Mouse (Mus musculus) neural tube, embryonic 11.5 days (tissue): ENCODE data around the gene Lrrc15. TPM values are rescaled to one million over a fixed set of nuclear protein-coding genes. Genes with fewer than 3 reads are reported as not detected.

Experiments used
- ATAC-seq: fragments of 200-750 bp; cut with Nextera tagmentation; 2 replicates; pipeline ENCODE4 v1.8.0; 2017; ENCODE audit warnings: moderate number of reproducible peaks, mild to moderate bottlenecking, moderate TSS enrichment, moderate library complexity; ENCODE audit not compliant: insufficient read depth, low FRiP score, low TSS enrichment
- DNase-seq: peaks from one replicate; pipeline ENCODE4 v3.0.0-alpha.2; 2015; ENCODE audit warnings: low spot score
- H3K27ac ChIP-seq: fragments of 300-500 bp; sonication (generic); 2 replicates; pipeline ENCODE4 v1.5.1; 2014; ENCODE audit warnings: low read depth, mild to moderate bottlenecking, low read length
- H3K27me3 ChIP-seq: fragments of 300-500 bp; sonication (generic); 2 replicates; pipeline ENCODE4 v1.6.1; 2014; ENCODE audit warnings: mild to moderate bottlenecking, low read length, mixed read lengths; ENCODE audit not compliant: control insufficient read depth, insufficient read depth
- H3K36me3 ChIP-seq: fragments of 300-500 bp; sonication (generic); 2 replicates; pipeline ENCODE4 v1.6.1; 2014; ENCODE audit warnings: mild to moderate bottlenecking, low read length, moderate library complexity, mixed read lengths; ENCODE audit not compliant: control insufficient read depth, insufficient read depth
- H3K4me1 ChIP-seq: fragments of 300-500 bp; sonication (generic); 2 replicates; pipeline ENCODE4 v1.6.1; 2014; ENCODE audit warnings: low read length, mixed read lengths; ENCODE audit not compliant: control insufficient read depth, insufficient read depth
- H3K4me2 ChIP-seq: fragments of 300-500 bp; sonication (generic); 2 replicates; pipeline ENCODE4 v1.6.1; 2014; ENCODE audit warnings: low read depth, mild to moderate bottlenecking, moderate library complexity
- H3K4me3 ChIP-seq: fragments of 300-500 bp; sonication (generic); 2 replicates; pipeline ENCODE4 v1.5.1; 2014; ENCODE audit warnings: low read depth, low read length
- H3K9ac ChIP-seq: fragments of 300-500 bp; sonication (generic); 2 replicates; pipeline ENCODE4 v1.6.1; 2014; ENCODE audit warnings: mild to moderate bottlenecking, low read length
- H3K9me3 ChIP-seq: fragments of 300-500 bp; sonication (generic); 2 replicates; pipeline ENCODE4 v1.6.1; 2016; ENCODE audit warnings: low read length; ENCODE audit not compliant: control insufficient read depth
- WGBS: fragments of 180-500 bp; shearing (Covaris S2); extraction: QIAGEN DNeasy Blood & Tissue Kit; methylation state at CpG from one replicate; pipeline ENCODE4 v1.1.7; 2014; 5-methylcytosine and 5-hydroxymethylcytosine counted together
- polyA plus RNA-seq: library from polyadenylated mRNA; unstranded; fragments of >200 nt; fragmentation: Nextera tagmentation; extraction: Ambion mirVana; gene quantifications from 2 replicates; pipeline ENCODE4 v1.2.1, GENCODE M21; 2014

The Lrrc15 gene
- polyA plus RNA-seq, result 0.23 and 0.33 TPM in 2 replicates

DNA sequence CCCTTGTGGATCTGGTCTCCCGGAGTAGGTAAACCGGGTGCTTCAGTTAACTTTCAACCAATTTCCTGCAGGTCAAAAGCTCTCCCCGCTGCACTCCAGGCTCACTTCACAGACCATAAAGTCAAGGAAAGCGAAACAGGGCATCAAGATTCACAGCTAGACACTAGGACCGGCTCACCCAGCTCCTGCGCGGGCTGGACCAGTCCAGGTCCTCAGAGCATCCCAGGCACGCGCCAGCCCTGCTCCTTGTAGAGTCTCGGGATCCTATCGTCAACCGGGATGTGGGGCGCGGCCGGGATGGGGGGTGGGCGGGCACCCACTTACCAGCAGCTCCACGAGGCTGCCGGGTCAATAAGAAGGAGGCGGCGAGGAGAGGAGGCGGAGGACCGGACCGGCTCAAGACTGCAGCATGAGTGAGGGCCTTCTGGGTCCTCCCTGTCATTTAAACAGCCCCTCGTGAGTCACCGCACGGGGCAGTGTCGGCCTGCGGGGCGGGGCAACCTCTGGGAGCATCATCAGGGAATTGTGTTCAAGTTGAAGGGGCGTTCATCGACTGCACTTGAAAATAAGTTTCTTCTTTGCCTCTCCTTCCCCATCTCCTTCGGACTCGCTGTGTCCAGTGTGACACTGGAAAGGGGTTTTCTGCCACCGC lies at the start of gene Lrrc15:
Gene Lrrc15 (minus strand): TSS at position 413 of the 652 bp plus-strand sequence.
- DNase-seq (peak; percentile 59), ATAC-seq (peak; percentile 56; the same call in 1 of the 2 replicates)
- Histone ChIP-seq H3K4me3 (peak within 1 kb of the TSS; percentile 22), H3K27me3 (peaks cover 10% of the 10 kb centered on the region; the same call in 1 of the 2 replicates), H3K4me2 (peak within 1 kb of the TSS; percentile 46), H3K4me1 (peaks cover 11% of the 10 kb centered on the region), H3K9ac (0 out of 2 replicates have a peak within 1 kb of the TSS, but pooled peaks have one; percentile 5), H3K27ac (no peak within 1 kb of the TSS), H3K9me3 (no peaks in the 10 kb centered on the region), H3K36me3 (no peaks in the 10 kb centered on the region)
- 5% methylated on average over 34 of the region's 34 CpGs for WGBS

DNA sequence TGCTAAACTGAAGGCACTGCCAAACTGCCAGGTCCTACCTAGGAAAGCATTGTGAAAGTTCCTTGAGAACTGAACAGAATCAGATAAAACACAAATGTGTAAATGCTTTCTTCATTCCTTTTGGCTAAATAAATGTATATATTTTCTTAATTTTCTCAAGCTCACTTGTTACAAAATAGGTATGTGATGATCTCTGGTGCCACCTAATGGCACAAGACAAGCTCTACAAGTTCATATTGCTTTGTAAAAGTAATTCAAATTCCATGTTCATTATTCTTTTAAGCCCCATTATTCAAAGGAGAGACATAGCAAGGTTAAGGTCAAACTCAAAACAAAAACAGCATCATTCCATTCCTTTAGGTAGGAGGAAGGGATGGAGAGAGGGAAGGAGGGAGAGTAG lies 31.2 kb upstream of the Lrrc15 start:
- Histone ChIP-seq H3K36me3 (no peaks in the 10 kb centered on the region), H3K4me3 (no peak overlapping the region), H3K4me2 (no peak overlapping the region), H3K27ac (no peak overlapping the region), H3K9me3 (no peaks in the 10 kb centered on the region), H3K27me3 (peaks cover 22% of the 10 kb centered on the region), H3K9ac (no peak overlapping the region), H3K4me1 (peaks cover 5% of the 10 kb centered on the region)
- DNase-seq (no peak), ATAC-seq (no peak)

DNA sequence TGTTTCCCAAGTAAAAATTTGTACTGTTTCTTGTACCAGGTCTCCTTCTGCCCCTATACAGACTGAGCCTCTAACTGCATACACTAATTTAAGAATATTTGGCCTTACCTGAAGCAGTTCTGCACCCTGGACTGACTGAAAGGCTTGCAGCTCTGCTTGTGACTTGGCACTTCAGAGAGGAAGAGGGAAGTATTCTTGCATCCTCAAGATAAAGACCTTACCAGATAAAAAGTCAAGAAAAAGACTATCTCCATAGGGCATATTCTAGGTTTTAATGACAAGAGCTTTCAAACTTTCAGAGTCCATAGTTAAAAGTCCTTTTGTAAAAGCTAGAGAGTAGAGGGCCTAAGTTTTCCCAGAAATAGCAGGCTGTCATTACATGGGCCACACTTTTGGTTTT lies 27.6 kb upstream of the Lrrc15 start, which contains the start of gene Gp5:
Gene Gp5 (minus strand): TSS at position 133 of the 400 bp plus-strand sequence.
- no peaks in the 10 kb centered on the region for H3K36me3 ChIP-seq
- H3K9me3 ChIP-seq, result no peaks in the 10 kb centered on the region
- peaks cover 16% of the 10 kb centered on the region for H3K4me1 ChIP-seq
- peak within 1 kb of the TSS; percentile 10 for H3K4me3 ChIP-seq
- H3K4me2 ChIP-seq, result peak within 1 kb of the TSS; percentile 97
- ATAC-seq (no peak), DNase-seq (no peak)
- peaks cover 51% of the 10 kb centered on the region for H3K27me3 ChIP-seq
- no peak within 1 kb of the TSS for H3K9ac ChIP-seq
- no peak within 1 kb of the TSS for H3K27ac ChIP-seq

DNA sequence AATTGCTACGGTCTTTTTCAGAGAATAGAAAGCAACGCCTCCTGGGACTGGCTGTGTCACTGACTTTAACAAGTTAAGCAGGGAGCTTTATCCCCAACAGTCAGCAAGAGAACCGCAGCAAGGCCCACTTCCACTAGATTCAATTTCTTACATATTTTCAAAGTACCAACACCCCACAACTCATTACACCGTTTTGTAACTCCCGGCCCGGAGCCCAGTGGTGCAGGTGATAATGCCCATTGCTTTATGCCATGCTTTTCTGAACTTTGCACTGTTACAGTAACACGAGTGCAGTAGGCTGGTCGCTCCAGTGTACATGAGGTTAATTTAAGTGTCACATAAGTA lies 27.1 kb upstream of the Lrrc15 start:
- no peak for DNase-seq

DNA sequence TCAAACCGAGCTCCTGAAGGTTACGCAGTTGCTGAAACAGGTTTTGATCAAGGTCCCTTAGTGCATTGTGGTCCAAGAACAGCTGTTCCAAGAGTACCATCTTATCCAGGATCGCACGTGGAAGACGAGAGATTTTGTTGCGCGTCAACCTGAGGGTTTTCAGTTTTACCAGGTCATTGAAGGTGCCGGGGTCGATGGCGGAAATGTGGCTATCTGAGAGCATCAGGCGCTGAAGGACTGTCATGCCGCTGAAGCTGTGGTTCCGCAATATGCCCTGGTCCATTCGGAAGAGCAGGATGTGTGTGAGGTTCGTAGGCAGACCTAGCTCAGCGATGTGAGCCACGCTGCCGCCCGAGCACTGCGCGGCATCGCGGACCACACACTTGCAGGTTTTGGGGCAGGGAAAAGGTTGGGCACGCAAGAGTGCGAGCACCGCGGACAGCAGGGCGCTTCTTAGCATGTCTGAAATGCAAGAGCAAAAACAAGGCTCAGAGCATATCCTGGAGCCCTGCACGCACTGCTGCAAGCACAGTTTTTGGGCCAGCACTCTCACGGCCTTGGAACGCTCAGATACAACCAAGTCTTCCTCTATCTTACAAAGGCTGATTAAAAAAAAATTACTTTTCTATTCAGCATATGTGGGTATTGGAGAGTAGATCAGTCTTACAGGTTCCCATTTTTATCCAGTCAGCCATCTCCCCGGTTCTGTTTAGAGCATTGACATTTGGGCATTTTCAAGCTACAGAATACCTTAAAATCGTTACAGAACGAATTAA lies 26.5 kb upstream of the Lrrc15 start:
- H3K27ac ChIP-seq, result no peak overlapping the region
- no peak overlapping the region for H3K9ac ChIP-seq
- peaks cover 16% of the 10 kb centered on the region for H3K4me1 ChIP-seq
- H3K4me2 ChIP-seq, result peak overlapping the region; percentile 97
- H3K4me3 ChIP-seq, result peak overlapping the region; percentile 54
- peak; percentile 56 for DNase-seq
- 4% methylated on average over 34 of the region's 34 CpGs for WGBS
- no peak for ATAC-seq
- H3K36me3 ChIP-seq, result no peaks in the 10 kb centered on the region
- H3K27me3 ChIP-seq, result peaks cover 51% of the 10 kb centered on the region
- H3K9me3 ChIP-seq, result no peaks in the 10 kb centered on the region

More for the DNA sequence above, 27.1 kb upstream of the Lrrc15 start:
- no peaks in the 10 kb centered on the region for H3K9me3 ChIP-seq
- H3K4me3 ChIP-seq, result no peak overlapping the region
- no peak overlapping the region for H3K9ac ChIP-seq
- H3K27ac ChIP-seq, result no peak overlapping the region
- peaks cover 16% of the 10 kb centered on the region for H3K4me1 ChIP-seq
- no peaks in the 10 kb centered on the region for H3K36me3 ChIP-seq
- no peak overlapping the region for H3K4me2 ChIP-seq
- H3K27me3 ChIP-seq, result peaks cover 51% of the 10 kb centered on the region
- 55% methylated on average over 8 of the region's 8 CpGs for whole genome bisulfite sequencing
- no peak for ATAC-seq

DNA sequence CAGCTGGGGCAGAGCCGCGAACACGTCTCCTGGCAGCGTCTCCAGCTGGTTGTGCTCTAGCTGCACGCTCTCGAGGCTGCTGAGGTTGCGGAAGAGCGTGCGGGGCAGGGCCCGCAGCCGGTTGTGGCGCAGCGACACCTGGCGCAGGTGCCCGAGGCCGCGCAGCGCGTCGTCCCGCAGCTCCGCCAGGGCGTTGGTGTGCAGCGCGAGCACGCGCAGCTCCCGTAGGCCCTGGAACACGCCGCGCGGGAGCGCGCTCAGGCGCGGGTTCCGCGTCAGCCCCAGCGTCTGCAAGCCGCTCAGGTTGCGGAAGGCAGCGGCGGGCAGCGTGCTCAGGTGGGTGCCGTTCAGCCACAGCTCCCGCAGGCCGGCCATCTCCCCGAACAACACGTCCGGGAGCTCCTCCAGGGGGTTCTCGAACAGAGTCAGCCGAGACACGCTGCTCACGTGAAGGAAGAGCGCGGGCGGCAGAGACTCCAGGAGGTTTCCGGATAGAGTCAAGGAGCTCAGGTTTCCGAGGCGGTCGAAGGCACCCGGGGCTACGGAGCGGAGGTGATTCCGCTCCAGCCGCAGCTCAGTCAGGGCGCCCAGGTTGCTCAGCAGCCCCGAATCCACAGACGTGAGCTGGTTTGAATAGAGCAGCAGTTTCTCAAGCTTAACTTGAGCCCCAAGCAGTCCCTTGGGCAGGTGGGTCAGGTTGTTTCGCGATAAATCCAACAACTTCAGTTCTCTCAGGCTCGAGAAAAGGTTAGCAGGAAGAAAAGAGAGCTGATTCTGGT lies 25.7 kb upstream of the Lrrc15 start:
- Histone ChIP-seq H3K36me3 (no peaks in the 10 kb centered on the region), H3K9ac (peak overlapping the region; percentile 49), H3K4me3 (peak overlapping the region; percentile 54), H3K27me3 (peaks cover 51% of the 10 kb centered on the region), H3K27ac (no peak overlapping the region), H3K4me1 (peaks cover 16% of the 10 kb centered on the region), H3K4me2 (peak overlapping the region; percentile 97), H3K9me3 (no peaks in the 10 kb centered on the region)
- under 1% methylated on average over 72 of the region's 72 CpGs for WGBS
- DNase-seq, result peak; percentile 69
- no peak for ATAC-seq

DNA sequence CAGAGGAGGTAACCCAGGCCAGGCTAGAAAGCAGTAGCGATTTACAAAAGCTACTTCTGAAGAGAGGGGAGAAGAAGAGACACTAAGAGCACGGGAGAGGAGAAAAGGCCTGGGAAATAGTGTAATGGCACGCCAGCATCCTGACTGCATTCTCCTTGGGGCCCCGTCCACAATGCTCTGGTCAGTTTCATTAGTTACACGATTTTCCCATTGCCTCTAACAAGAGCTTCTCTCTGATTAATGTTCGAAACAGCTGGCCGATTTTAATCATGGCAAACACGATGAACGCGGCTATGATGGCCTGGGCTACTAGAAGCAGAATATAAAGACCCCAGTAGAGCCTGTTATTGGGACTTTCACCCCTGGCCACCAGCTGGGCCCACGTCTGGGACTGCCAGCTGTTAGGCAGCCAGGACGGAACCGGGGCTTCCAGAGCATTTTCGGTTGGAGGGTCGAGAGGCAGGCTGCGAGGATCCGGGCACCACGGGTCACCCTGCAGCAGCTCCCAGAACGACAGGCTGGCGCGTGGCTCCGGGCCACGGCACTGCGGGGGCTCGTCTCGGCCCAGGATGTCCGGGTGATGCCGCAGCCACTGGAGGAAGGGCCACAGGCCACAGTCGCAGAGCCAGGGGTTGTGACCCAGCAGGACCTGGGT lies 25.0 kb upstream of the Lrrc15 start:
- WGBS, result 12% methylated on average over 29 of the region's 29 CpGs
- ATAC-seq, result no peak
- peak overlapping the region; percentile 49 for H3K9ac ChIP-seq
- H3K4me3 ChIP-seq, result peak overlapping the region; percentile 54
- no peaks in the 10 kb centered on the region for H3K36me3 ChIP-seq
- DNase-seq, result peak; percentile 48
- peaks cover 16% of the 10 kb centered on the region for H3K4me1 ChIP-seq
- H3K27ac ChIP-seq, result no peak overlapping the region
- H3K4me2 ChIP-seq, result peak overlapping the region; percentile 97
- H3K27me3 ChIP-seq, result peaks cover 51% of the 10 kb centered on the region
- H3K9me3 ChIP-seq, result no peaks in the 10 kb centered on the region

DNA sequence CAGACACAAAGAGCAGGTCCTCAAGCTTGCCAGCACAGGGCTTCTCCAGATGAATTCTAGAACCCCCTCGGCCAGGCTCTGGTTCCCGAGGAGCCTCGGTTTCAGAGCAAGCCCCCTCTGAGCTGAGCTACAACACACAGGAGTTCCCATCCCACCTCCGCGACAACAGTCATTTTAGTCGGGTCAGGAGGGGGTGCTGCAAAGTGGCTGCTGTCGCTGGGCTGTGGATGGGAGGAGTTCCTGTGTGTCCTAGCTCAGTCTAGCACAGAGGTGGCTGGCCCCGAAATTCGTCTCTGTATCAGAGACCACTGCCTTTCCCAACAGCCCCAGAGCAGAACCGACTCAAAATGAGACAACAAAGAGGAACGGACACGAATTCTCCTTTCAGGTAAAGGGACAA lies 24.2 kb upstream of the Lrrc15 start:
- no peaks in the 10 kb centered on the region for H3K9me3 ChIP-seq
- WGBS, result 59% methylated on average over 12 of the region's 12 CpGs
- no peak overlapping the region for H3K4me3 ChIP-seq
- no peaks in the 10 kb centered on the region for H3K36me3 ChIP-seq
- no peak overlapping the region for H3K27ac ChIP-seq
- H3K4me2 ChIP-seq, result no peak overlapping the region
- H3K27me3 ChIP-seq, result peaks cover 51% of the 10 kb centered on the region
- ATAC-seq (no peak), DNase-seq (no peak)
- H3K9ac ChIP-seq, result no peak overlapping the region
- H3K4me1 ChIP-seq, result peaks cover 16% of the 10 kb centered on the region
